Mouse (Mus musculus): ENCODE measurements around the gene Rabgef1. TPM values are rescaled to one million over a fixed set of nuclear protein-coding genes. Genes with fewer than 3 reads are reported as not detected.

Gene Rabgef1
- polyA plus RNA-seq, 1 experiment, result 70.6 TPM

Other genes starting within 250 kb of the Rabgef1 start
- 19.1 and 20.7 TPM in 2 replicates for gene Vkorc1l1, start 229.8 kb upstream of the Rabgef1 start, polyA plus RNA-seq (2012; rRNA removed)
- gene Gusb, start 168.7 kb upstream of the Rabgef1 start, polyA plus RNA-seq (2012; rRNA removed), result 42.0 and 43.1 TPM in 2 replicates
- 20.1 and 20.8 TPM in 2 replicates for gene Asl, start 142.6 kb upstream of the Rabgef1 start, polyA plus RNA-seq (2012; rRNA removed)
- gene Crcp, start 142.5 kb upstream of the Rabgef1 start, polyA plus RNA-seq (2012; rRNA removed), result 26.6 and 28.6 TPM in 2 replicates
- 77.9 and 89.4 TPM in 2 replicates for gene Tpst1, start 98.5 kb upstream of the Rabgef1 start, polyA plus RNA-seq (2012; rRNA removed)
- 4.2 and 4.5 TPM in 2 replicates for gene Kctd7, start 26.9 kb upstream of the Rabgef1 start, polyA plus RNA-seq (2012; rRNA removed)
- gene Tmem248, start 45.3 kb downstream of the Rabgef1 start, polyA plus RNA-seq (2012; rRNA removed), result 33.8 and 35.0 TPM in 2 replicates
- gene Sbds, start 83.7 kb downstream of the Rabgef1 start, polyA plus RNA-seq (2012; rRNA removed), result 106 and 107 TPM in 2 replicates
- 15.0 and 15.2 TPM in 2 replicates for gene Tyw1, start 83.8 kb downstream of the Rabgef1 start, polyA plus RNA-seq (2012; rRNA removed)
- gene Caln1, start 197.7 kb downstream of the Rabgef1 start, polyA plus RNA-seq (2012; rRNA removed), result 0.06 TPM in 1 of 2 replicates, not detected in the other
- not detected in 2 replicates for gene A330070K13Rik, start 212.8 kb downstream of the Rabgef1 start, polyA plus RNA-seq (2012; rRNA removed)